Mouse (Mus musculus): ENCODE measurements around the gene Slc7a5. TPM values are rescaled to one million over a fixed set of nuclear protein-coding genes. Genes with fewer than 3 reads are reported as not detected.

The Slc7a5 gene
- polyA plus RNA-seq, 1 experiment, result 11.0 TPM

GRCm38 (mm10) chr8:121850821-121851470 lies 56.5 kb downstream of the Slc7a5 start:
- peak; percentile 90 for DNase-seq (ENCODE audit: low spot score)

- no peak for DNase-seq (ENCODE audit: low spot score)
Measured at GRCm38 (mm10) chr8:121850436-121850820, 57.1 kb downstream of the Slc7a5 start.

- peak; percentile 43 for DNase-seq (ENCODE audit: low spot score)
Measured at GRCm38 (mm10) chr8:121850018-121850417, 57.5 kb downstream of the Slc7a5 start.

- DNase-seq (ENCODE audit: low spot score), result no peak
Measured at GRCm38 (mm10) chr8:121849303-121849702, 58.2 kb downstream of the Slc7a5 start.

GRCm38 (mm10) chr8:121848495-121848894 lies 59.0 kb downstream of the Slc7a5 start:
- DNase-seq (ENCODE audit: low spot score), result no peak

- DNase-seq (ENCODE audit: low spot score), result no peak
Measured at GRCm38 (mm10) chr8:121847987-121848386, 59.5 kb downstream of the Slc7a5 start.

GRCm38 (mm10) chr8:121847261-121847822 lies 60.2 kb downstream of the Slc7a5 start:
- no peak for DNase-seq (ENCODE audit: low spot score)

GRCm38 (mm10) chr8:121846815-121847214 lies 60.7 kb downstream of the Slc7a5 start:
- no peak for DNase-seq (ENCODE audit: low spot score)

- DNase-seq (ENCODE audit: low spot score), result no peak
Measured at GRCm38 (mm10) chr8:121844765-121845164, 62.7 kb downstream of the Slc7a5 start.

- DNase-seq (ENCODE audit: low spot score), result no peak
Measured at GRCm38 (mm10) chr8:121843184-121843733, 64.2 kb downstream of the Slc7a5 start.

GRCm38 (mm10) chr8:121842064-121842955 lies 65.2 kb downstream of the Slc7a5 start:
- DNase-seq (ENCODE audit: low spot score), result no peak

GRCm38 (mm10) chr8:121841242-121841641 lies 66.3 kb downstream of the Slc7a5 start:
- DNase-seq (ENCODE audit: low spot score), result no peak

GRCm38 (mm10) chr8:121832503-121832902 lies 75.0 kb downstream of the Slc7a5 start:
- DNase-seq (ENCODE audit: low spot score), result no peak

GRCm38 (mm10) chr8:121832061-121832460 lies 75.4 kb downstream of the Slc7a5 start:
- DNase-seq (ENCODE audit: low spot score), result no peak

Other genes with a start within 250 kb of the Slc7a5 start
- 0.03 and 0.08 TPM in 2 replicates for gene Jph3, start 178.1 kb downstream of the Slc7a5 start, polyA plus RNA-seq (2012; rRNA removed)
- gene Klhdc4, start 78.1 kb downstream of the Slc7a5 start, polyA plus RNA-seq (2012; rRNA removed), result 19.7 and 20.5 TPM in 2 replicates
- gene Car5a, start 37.2 kb upstream of the Slc7a5 start, polyA plus RNA-seq (2012; rRNA removed), result 0.07 TPM in 1 of 2 replicates, not detected in the other
- gene Banp, start 42.1 kb upstream of the Slc7a5 start, polyA plus RNA-seq (2012; rRNA removed), result 32.7 and 45.7 TPM in 2 replicates